In genomic region chr11:60200384-60200783, GRCm38 (mm10) we compare ENCODE assay signal across 9 mouse cellular contexts. TPM values are rescaled to one million over a fixed set of nuclear protein-coding genes. Genes with fewer than 3 reads are reported as not detected.
DNase-seq lines count a peak whose midpoint lies in the region; ATAC-seq and TF ChIP-seq lines count a peak whose summit lies in the region.
"Had no signal": no experiment of that assay in that cellular context is flagged by ENCODE, and none has a peak within 500 bp of the region (broad histone marks: within the 10 kb centered on the region; RNA-seq: fewer than 3 reads in every experiment).

No protein-coding gene starts in this region.

- H3K27me3 ChIP-seq in heart, postnatal 0 days (ENCODE audit: control insufficient read depth, insufficient read depth, low read length), result no peaks in the 10 kb centered on the region
- no peaks in the 10 kb centered on the region for H3K27me3 ChIP-seq in heart, embryonic 12.5 days (replicated peaks)
- H3K27me3 ChIP-seq in embryonic facial prominence, embryonic 11.5 days (ENCODE audit: control insufficient read depth, insufficient read depth, low read length), result no peaks in the 10 kb centered on the region
- no peaks in the 10 kb centered on the region for H3K27me3 ChIP-seq in hindbrain, embryonic 12.5 days
- no peaks in the 10 kb centered on the region for H3K27me3 ChIP-seq in midbrain, embryonic 10.5 days (ENCODE audit: low read depth, poor library complexity, severe bottlenecking)

- peaks cover 83% of the 10 kb centered on the region for H3K36me3 ChIP-seq in heart, postnatal 0 days (replicated peaks; ENCODE audit: control insufficient read depth, insufficient read depth, low read length)
- H3K36me3 ChIP-seq in heart, embryonic 12.5 days, result peaks cover 93% of the 10 kb centered on the region
- H3K36me3 ChIP-seq in embryonic facial prominence, embryonic 11.5 days (replicated peaks; ENCODE audit: control insufficient read depth, insufficient read depth, low read depth, low read length), result peaks cover 27% of the 10 kb centered on the region
- peaks cover 82% of the 10 kb centered on the region for H3K36me3 ChIP-seq in hindbrain, embryonic 12.5 days
- H3K36me3 ChIP-seq in midbrain, embryonic 10.5 days, result peaks cover 98% of the 10 kb centered on the region

- H3K9me3 ChIP-seq in heart, postnatal 0 days (replicated peaks; ENCODE audit: control insufficient read depth, low read length), result no peaks in the 10 kb centered on the region
- no peaks in the 10 kb centered on the region for H3K9me3 ChIP-seq in heart, embryonic 12.5 days (replicated peaks)
- H3K9me3 ChIP-seq in embryonic facial prominence, embryonic 11.5 days (replicated peaks; ENCODE audit: control insufficient read depth, low read length), result no peaks in the 10 kb centered on the region
- no peaks in the 10 kb centered on the region for H3K9me3 ChIP-seq in hindbrain, embryonic 12.5 days (replicated peaks)
- no peaks in the 10 kb centered on the region for H3K9me3 ChIP-seq in midbrain, embryonic 10.5 days (replicated peaks)

- no peak overlapping the region for H3K4me2 ChIP-seq in heart, postnatal 0 days (ENCODE audit: low read depth, low read length)
- no peak overlapping the region for H3K4me2 ChIP-seq in heart, embryonic 12.5 days
- no peak overlapping the region for H3K4me2 ChIP-seq in embryonic facial prominence, embryonic 11.5 days (ENCODE audit: low read depth, low read length)
- H3K4me2 ChIP-seq in hindbrain, embryonic 12.5 days (replicated peaks), result no peak overlapping the region

- H3K4me1 ChIP-seq in heart, postnatal 0 days (ENCODE audit: control insufficient read depth, insufficient read depth), result 0 out of 2 replicates have a peak, but pooled peaks cover 10% of the 10 kb centered on the region
- H3K4me1 ChIP-seq in heart, embryonic 12.5 days (replicated peaks), result peaks cover 19% of the 10 kb centered on the region
- 0 out of 2 replicates have a peak, but pooled peaks cover 2% of the 10 kb centered on the region for H3K4me1 ChIP-seq in embryonic facial prominence, embryonic 11.5 days (ENCODE audit: control insufficient read depth, insufficient read depth, low read length)
- H3K4me1 ChIP-seq in hindbrain, embryonic 12.5 days, result peaks cover 30% of the 10 kb centered on the region
- peaks cover 16% of the 10 kb centered on the region for H3K4me1 ChIP-seq in midbrain, embryonic 10.5 days

- no peak for TF ChIP-seq EP300 in heart, postnatal 0 days (IDR thresholded peaks at IDR 0.05; ENCODE audit: low read depth)

- ATAC-seq in heart, postnatal 0 days (ENCODE audit: insufficient read depth, low read depth), result no peak
- no peak for ATAC-seq in heart, embryonic 12.5 days (ENCODE audit: insufficient number of reproducible peaks, low FRiP score)
- ATAC-seq in embryonic facial prominence, embryonic 11.5 days (replicated peaks; ENCODE audit: insufficient number of reproducible peaks, low FRiP score, low TSS enrichment, low read depth), result no peak
- ATAC-seq in hindbrain, embryonic 12.5 days (ENCODE audit: low FRiP score), result peak; percentile 7; the same call in 1 of the 2 replicates

- WGBS in heart, postnatal 0 days, result 87% methylated on average over 11 of the region's 11 CpGs
- 86% methylated on average over 11 of the region's 11 CpGs for WGBS in heart, embryonic 12.5 days
- WGBS in embryonic facial prominence, embryonic 11.5 days, result 86% methylated on average over 11 of the region's 11 CpGs
- 89% methylated on average over 11 of the region's 11 CpGs for WGBS in hindbrain, embryonic 12.5 days
- WGBS in midbrain, embryonic 10.5 days, result 93% methylated on average over 11 of the region's 11 CpGs

- H3K27ac ChIP-seq in heart, postnatal 0 days (ENCODE audit: low read depth), result 0 out of 2 replicates have a peak overlapping the region, but pooled peaks have one; percentile 40
- no peak overlapping the region for H3K27ac ChIP-seq in heart, embryonic 12.5 days (ENCODE audit: poor library complexity, severe bottlenecking)
- H3K27ac ChIP-seq in embryonic facial prominence, embryonic 11.5 days (replicated peaks; ENCODE audit: low read depth, low read length), result 0 out of 2 replicates have a peak overlapping the region, but pooled peaks have one; percentile 13
- peak overlapping the region; percentile 74 for H3K27ac ChIP-seq in hindbrain, embryonic 12.5 days
- H3K27ac ChIP-seq in midbrain, embryonic 10.5 days (replicated peaks), result peak overlapping the region; percentile 79
- H3K27ac ChIP-seq: kidney, postnatal 0 days had no signal

- no peak overlapping the region for H3K4me3 ChIP-seq in heart, postnatal 0 days (ENCODE audit: low read depth, low read length)
- H3K4me3 ChIP-seq in heart, embryonic 12.5 days, result no peak overlapping the region
- H3K4me3 ChIP-seq in embryonic facial prominence, embryonic 11.5 days (ENCODE audit: low read depth, low read length), result no peak overlapping the region
- no peak overlapping the region for H3K4me3 ChIP-seq in hindbrain, embryonic 12.5 days
- no peak overlapping the region for H3K4me3 ChIP-seq in midbrain, embryonic 10.5 days

- no peak overlapping the region for H3K9ac ChIP-seq in heart, postnatal 0 days (replicated peaks; ENCODE audit: low read depth, low read length)
- no peak overlapping the region for H3K9ac ChIP-seq in heart, embryonic 12.5 days
- H3K9ac ChIP-seq in embryonic facial prominence, embryonic 11.5 days (replicated peaks; ENCODE audit: low read length), result peak overlapping the region; percentile 9; the same call in 1 of the 2 replicates
- H3K9ac ChIP-seq in hindbrain, embryonic 12.5 days, result peak overlapping the region; percentile 23; the same call in 1 of the 2 replicates

- no peak for TF ChIP-seq CTCF in heart, postnatal 0 days (IDR thresholded peaks at IDR 0.05; ENCODE audit: low read depth)

- DNase-seq in heart, postnatal 0 days (ENCODE audit: low spot score), result no peak
- DNase-seq in embryonic facial prominence, embryonic 11.5 days (ENCODE audit: low spot score), result no peak
- DNase-seq in midbrain, embryonic 10.5 days (ENCODE audit: low spot score), result no peak
- DNase-seq in spleen, adult 12 weeks (ENCODE audit: low spot score), result no peak
- no peak for DNase-seq in c-Kit-positive CD71-positive TER-119-positive erythroid progenitor cells, embryonic 14.5 days (ENCODE audit: low spot score)
- DNase-seq in left cerebral cortex, adult 18-20 months (ENCODE audit: low spot score in 2 of 2), result no peak

RNA-seq across cellular contexts. Expression of gene Srebf1, which starts 22.0 kb away (rescaled TPM):
- total RNA-seq in heart, postnatal 0 days (2014; rRNA removed; ENCODE audit: low replicate concordance), result 77.2 and 81.7 TPM in 2 replicates
- 29.9 and 31.0 TPM in 2 replicates for polyA plus RNA-seq in heart, postnatal 0 days (2015; fragmentation: Nextera tagmentation; extraction: Ambion mirVana)
- polyA plus RNA-seq in heart, embryonic 12.5 days (2016; fragmentation: Nextera tagmentation; extraction: Ambion mirVana), result 39.7 and 41.1 TPM in 2 replicates
- 45.1 and 46.7 TPM in 2 replicates for polyA plus RNA-seq in embryonic facial prominence, embryonic 11.5 days (2014; fragmentation: Nextera tagmentation; extraction: Ambion mirVana)
- polyA plus RNA-seq in hindbrain, embryonic 12.5 days (2016; fragmentation: Nextera tagmentation; extraction: Ambion mirVana), result 49.2 and 51.9 TPM in 2 replicates
- 47.0 and 51.0 TPM in 2 replicates for polyA plus RNA-seq in midbrain, embryonic 10.5 days (2016; fragmentation: Nextera tagmentation; extraction: Ambion mirVana)
- total RNA-seq in left cerebral cortex, adult 18-20 months (2021), result 10 to 100 TPM; 66.2 to 68.2 TPM

Comparison
In these comparisons a context has a peak if more than half of its experiments do, and no peak if none do; other contexts are left out.
1. H3K9ac ChIP-seq: peak in embryonic facial prominence, embryonic 11.5 days (single experiment) and hindbrain, embryonic 12.5 days (single experiment); none in heart, postnatal 0 days (single experiment) and heart, embryonic 12.5 days (single experiment).